Mouse (Mus musculus): Measurements from ENCODE around the gene Naa80.

Naa80 gene

DNA sequence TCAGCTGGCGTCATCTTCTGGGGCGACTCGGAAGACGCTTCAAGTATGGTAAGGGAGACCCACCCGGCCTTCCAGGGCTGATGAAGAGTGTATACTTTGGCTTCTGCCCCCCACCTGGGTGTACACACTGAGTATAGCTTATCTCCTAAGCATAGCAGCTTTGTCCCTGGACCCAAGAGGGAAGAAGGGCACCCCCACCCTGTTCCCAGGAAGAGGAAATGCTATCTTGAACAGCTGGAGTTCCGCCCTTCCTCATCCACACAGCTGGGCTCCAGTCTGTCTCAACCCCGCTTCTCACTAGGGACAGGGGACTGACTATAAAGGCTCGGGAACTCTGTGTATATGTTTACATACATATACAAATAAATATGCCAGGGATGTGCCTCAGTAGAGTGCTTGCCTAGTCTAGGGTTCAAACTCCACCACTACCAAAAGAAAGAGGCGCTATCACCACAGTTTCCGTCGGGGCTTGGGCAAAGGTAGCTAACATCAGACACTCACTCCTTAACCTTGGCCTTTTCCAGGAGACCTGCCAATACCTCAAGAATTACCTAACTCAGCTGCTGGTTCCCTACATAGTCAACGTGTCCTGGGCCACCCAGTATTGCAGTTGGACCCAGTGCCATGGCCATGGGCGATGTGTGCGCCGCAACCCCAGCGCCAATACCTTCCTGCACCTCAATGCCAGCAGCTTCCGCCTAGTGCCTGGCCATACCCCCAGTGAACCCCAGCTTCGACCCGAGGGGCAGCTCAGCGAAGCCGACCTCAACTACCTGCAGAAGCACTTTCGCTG is 7.0 kb upstream of the Naa80 start:
- no peak for DNase-seq (ENCODE audit: low read depth, low spot score)

DNA sequence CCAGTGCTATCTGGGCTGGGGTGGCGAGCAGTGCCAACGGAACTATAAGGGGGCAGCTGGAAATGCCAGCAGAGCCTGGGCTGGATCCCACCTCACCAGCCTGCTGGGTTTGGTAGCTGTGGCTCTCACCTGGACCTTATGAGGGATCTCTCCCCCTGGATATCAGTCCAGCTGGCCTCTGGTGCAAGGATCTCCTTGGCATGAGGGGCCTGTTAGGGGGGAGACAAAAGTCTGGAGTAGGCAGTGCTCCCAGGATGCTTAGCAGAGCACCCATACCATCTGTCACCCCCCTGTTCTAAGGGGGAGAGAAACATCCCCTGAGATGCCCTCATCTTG is 6.4 kb upstream of the Naa80 start:
- no peak for DNase-seq (ENCODE audit: low read depth, low spot score)

DNA sequence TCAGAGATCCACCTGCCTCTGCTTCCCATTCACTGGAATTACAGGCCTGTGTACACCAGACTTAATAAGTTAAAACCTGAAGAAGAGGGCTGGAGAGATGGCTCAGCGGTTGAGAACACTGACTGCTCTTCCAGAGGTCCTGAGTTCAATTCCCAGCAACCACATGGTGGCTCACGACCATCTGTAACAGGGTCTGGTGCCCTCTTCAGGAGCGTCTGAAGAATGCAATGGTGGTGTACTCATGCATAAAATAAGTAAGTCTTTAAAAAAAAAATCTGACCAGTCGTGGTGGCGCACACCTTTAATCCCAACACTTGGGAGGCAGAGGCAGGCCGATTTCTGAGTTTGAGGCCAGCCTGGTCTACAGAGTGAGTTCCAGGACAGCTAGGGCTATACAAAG is 4.9 kb upstream of the Naa80 start:
- peak; percentile 78 for DNase-seq (ENCODE audit: low read depth, low spot score)

GRCm38 (mm10) chr9:107575579-107576356 is 2.9 kb upstream of the Naa80 start:
- DNase-seq (ENCODE audit: low read depth, low spot score) = peak; percentile 96

DNA sequence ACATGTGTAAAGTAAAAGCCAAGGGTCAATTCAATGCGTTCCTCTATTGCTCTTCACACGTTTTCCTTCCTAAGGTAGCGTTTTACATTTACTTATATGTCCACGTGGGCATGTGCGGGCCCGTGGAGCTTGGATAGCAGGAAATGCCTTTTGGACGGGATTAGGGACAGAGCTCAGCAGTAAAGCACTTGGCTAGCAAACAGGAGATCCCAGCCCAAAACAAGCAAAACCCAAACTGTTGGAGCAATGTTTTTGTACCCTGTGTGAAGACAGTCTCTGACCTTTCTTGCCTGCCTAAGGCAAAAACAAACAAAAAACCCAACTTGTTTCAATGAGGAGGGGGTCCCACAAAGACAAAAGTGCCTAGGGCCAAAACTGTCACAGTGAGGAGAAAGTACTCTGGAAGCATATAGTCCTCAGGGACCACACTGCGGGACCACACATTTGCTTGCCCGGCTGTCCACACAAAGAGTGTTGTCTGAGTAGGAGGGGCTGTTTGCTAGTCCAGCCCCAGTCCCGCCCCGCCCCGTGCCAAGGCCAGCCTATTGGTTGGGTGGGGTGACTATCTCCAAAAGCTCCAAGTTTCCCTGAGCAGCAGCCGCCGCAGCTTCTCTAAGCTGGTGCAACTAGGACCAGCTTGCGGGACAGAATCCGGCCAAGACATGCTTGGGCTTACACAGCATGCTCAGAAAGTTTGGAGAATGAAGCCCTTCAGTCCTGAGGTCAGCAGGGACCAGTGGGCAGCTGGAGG is 2.2 kb upstream of the Naa80 start, which contains the start of gene Hyal1:
Gene Hyal1, plus strand, starts transcription at position 571 of the 751 bp plus-strand sequence.
- peak; percentile 86 for DNase-seq (ENCODE audit: low read depth, low spot score)

DNA sequence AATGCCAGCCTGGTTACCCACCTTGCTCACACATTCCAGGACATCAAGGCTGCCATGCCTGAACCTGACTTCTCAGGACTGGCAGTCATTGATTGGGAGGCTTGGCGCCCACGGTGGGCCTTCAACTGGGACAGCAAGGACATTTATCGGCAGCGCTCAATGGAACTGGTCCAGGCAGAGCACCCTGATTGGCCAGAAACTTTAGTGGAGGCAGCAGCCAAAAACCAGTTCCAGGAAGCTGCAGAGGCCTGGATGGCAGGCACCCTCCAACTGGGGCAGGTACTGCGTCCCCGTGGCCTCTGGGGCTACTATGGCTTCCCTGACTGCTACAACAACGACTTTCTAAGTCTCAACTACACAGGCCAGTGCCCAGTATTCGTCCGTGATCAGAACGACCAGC is 816 bp upstream of the Naa80 start:
- DNase-seq (ENCODE audit: low read depth, low spot score) = no peak

DNA sequence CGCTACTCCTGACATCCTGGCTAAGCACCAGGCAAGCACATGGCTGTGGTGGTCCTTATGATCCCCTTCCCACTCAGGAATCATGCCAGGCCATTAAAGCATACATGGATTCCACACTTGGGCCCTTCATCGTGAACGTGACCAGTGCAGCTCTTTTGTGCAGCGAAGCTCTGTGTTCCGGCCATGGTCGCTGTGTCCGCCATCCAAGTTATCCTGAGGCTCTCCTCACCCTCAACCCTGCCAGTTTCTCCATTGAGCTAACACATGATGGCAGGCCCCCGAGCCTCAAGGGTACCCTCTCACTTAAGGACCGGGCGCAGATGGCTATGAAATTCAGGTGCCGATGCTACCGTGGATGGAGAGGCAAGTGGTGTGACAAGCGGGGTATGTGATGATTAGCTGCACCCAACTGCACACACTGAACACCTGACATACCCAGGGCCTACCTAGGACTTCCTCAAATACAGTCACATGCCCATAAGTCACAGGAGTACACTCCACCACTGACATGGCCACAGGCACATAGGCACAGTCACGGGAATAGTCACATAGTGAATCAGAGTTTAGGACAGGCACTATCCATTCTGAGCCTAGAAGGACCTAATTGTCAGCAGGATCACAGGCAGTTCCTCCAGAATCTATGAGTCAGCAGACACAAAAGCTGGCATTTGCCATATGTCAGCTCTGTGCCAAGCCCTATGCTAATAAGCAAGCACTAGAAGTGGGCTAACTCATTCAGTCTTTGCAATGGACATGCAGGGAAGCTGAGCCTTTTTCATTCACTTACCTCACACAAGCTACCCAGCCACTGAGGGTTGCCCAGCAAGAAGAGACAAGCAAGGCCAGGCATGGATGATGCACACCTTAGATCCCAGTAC is 575 bp downstream of the Naa80 start:
- DNase-seq (ENCODE audit: low read depth, low spot score) = no peak

- peak; percentile 85 for DNase-seq (ENCODE audit: low read depth, low spot score)
Measured at GRCm38 (mm10) chr9:107580501-107581317, 2.0 kb downstream of the Naa80 start, which contains the start of gene Hyal3. Hyal3 (plus strand) TSS chr9:107580818.

DNA sequence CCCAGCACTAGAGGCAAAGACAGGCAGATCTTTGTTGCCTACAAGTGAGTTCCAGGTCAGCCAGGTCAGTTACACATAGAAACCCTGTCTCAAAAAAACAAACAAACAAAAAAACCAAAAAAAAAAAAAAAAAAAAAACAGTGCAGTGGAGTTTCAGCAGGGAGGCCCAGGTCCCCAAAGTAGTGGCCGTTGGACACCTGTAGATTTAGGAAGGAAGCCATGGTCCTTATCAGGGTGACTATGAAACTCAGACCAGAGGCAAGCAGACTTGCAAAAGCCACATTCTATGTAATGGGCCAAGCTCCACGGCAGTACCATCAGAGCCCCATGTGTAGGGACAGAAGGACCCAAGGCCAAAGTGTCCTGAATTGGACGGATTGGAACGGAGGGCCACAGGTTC is 2.9 kb downstream of the Naa80 start:
- DNase-seq (ENCODE audit: low read depth, low spot score) = no peak

DNA sequence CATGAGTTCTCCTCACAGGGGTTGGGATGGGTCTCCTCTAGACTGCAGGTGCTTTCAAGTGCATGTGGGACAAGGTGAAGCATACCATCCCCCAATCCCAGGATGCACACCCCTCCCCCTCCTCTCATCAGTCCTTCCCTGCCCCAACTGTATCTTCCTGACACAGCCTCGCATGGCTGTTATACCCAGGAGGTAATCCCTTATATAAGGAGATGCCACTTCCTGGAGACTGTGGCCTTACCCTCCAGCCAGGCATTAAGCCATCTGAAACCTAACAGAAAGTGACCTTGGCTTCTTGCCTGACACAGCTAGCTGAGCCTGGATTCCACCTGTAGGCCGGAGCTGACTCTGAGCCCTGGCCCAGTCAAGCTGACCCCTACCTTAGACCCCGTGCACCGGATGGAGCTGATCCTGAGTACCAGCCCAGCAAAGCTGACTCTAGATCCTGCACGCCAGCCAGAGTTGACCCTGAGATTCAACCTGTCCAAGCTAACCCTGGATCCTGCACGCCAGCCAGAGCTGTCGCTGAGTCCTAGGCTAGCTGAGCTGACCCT is 3.9 kb downstream of the Naa80 start:
- DNase-seq (ENCODE audit: low read depth, low spot score) = no peak

DNA sequence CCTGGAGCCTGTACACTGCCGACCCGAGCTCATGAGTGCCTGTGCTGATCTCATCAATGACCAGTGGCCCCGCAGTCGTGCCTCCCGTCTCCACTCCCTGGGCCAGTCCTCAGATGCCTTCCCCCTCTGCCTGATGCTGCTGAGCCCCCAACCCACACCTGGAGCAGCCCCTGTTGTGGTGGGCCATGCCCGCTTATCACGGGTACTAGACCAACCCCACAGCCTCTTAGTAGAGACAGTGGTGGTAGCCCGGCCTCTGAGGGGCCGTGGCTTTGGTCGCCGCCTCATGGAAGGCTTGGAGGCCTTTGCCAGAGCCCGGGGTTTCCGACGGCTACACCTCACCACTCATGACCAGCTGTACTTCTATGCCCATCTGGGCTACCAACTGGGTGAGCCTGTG is 4.5 kb downstream of the Naa80 start:
- no peak for DNase-seq (ENCODE audit: low read depth, low spot score)

DNA sequence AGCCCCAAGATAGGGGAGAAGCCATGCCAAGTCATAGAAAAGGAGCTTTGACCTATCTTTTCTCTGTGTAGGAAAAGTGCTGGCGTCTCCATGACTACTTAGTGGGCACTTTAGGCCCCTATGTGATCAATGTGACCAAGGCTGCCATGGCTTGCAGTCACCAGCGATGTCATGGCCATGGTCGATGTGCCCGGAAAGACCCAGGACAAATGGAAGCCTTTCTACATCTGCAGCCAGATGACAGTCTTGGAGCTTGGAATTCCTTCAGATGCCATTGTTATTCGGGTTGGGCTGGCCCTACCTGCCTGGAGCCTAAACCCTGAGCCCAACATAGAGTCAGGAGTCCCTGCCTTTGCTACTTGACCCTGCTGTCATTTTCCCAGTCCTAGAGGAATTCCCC is 7.8 kb downstream of the Naa80 start:
- no peak for DNase-seq (ENCODE audit: low read depth, low spot score)

- peak; percentile 99 for DNase-seq (ENCODE audit: low read depth, low spot score)
Measured at GRCm38 (mm10) chr9:107586974-107587832, 8.5 kb downstream of the Naa80 start, which contains the start of gene Ifrd2. Ifrd2 (plus strand) TSS chr9:107587642.

GRCm38 (mm10) chr9:107587833-107588639 is 9.3 kb downstream of the Naa80 start:
- peak; percentile 47 for DNase-seq (ENCODE audit: low read depth, low spot score)

DNA sequence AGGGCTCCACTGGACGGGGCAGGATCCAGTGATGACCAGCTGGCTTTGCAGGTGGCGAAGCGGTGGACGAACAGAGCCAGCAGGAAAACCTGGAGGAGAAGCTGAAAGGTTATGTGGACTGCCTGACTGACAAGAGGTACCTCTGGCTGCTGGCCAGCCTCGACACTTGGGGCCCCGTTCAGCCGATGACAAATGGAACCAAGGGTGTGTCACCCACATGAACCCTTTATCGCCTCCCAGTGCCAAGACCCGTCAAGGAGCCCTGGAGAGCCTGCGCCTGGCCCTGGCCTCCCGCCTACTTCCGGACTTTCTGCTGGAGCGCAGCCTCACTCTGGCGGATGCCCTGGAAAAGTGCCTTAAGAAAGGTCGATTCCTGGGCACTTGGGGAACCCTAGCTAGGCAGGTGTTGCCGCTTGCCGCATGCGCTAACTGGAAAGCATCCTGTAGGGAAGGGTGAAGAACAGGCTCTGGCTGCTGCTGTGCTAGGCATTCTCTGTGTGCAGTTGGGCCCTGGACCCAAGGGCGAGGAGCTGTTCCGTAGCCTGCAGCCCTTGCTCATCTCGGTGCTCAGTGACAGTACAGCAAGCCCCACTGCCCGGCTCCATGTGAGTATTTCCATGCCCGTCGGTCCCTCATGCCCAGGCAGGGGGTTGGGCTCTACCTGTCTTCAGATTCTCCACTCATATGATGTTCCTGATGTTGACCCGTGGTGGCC is 11.5 kb downstream of the Naa80 start:
- DNase-seq (ENCODE audit: low read depth, low spot score) = peak; percentile 76

DNA sequence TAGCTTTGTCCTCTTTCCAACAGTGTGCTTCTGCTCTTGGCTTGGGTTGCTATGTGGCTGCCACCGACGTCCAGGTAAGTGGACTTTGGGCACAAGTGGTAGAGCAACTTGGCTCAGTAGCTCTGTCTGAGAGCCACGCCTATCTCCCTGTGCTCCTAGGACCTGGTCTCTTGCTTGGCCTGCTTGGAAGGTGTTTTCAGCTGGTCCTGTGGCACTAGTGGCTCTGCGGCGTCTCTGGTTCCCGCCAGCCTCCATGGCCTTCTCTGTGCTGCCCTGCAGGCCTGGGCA is 12.0 kb downstream of the Naa80 start:
- DNase-seq (ENCODE audit: low read depth, low spot score) = no peak

GRCm38 (mm10) chr9:107593101-107593976 is 14.7 kb downstream of the Naa80 start:
- no peak for DNase-seq (ENCODE audit: low read depth, low spot score)
